Mouse (Mus musculus): ENCODE measurements at regions not wholly inside any gene's neighbourhood (a gene's known extent, or its start where the extent isn't known, plus 50 kb on each side); places are given as distances from the start of the nearest gene placed in this dataset.

- no peak overlapping the region for H3K4me3 ChIP-seq
- TF ChIP-seq CTCF (IDR thresholded peaks at IDR 0.05), result no peak; the same call in 1 of the 2 replicates
- intact Hi-C loops (cut with DNase I), result loop anchor here (2.0 to 10.0 kb wide), 2 partner anchors 223 to 357 kb away; no protein-coding TSS in a partner anchor
- H3K27ac ChIP-seq, result no peak overlapping the region
- DNase-seq (ENCODE audit: extremely low spot score in 1 of 2, low spot score in 2 of 2), result no peak
These were observed 152.7 kb upstream of the Foxn2 start for GRCm38 (mm10) chr17:88287861-88288260.

- TF ChIP-seq CTCF (IDR thresholded peaks at IDR 0.05), result no peak
- no peak overlapping the region for H3K4me3 ChIP-seq
- intact Hi-C loops (cut with DNase I), result no loop called here
- DNase-seq (ENCODE audit: extremely low spot score in 1 of 2, low spot score in 2 of 2), result no peak
- H3K27ac ChIP-seq, result no peak overlapping the region
These were observed 143.0 kb upstream of the Foxn2 start for GRCm38 (mm10) chr17:88297520-88297919.

- Histone ChIP-seq H3K4me3 (no peak overlapping the region), H3K27ac (no peak overlapping the region)
- intact Hi-C loops (cut with DNase I), result no loop called here
- peak; percentile 43 for TF ChIP-seq CTCF (IDR thresholded peaks at IDR 0.05)
- DNase-seq (ENCODE audit: extremely low spot score in 1 of 2, low spot score in 2 of 2), result no peak
These were observed 136.5 kb upstream of the Foxn2 start for GRCm38 (mm10) chr17:88303991-88304390.

- intact Hi-C loops (cut with DNase I), result no loop called here
- Histone ChIP-seq H3K27ac (no peak overlapping the region), H3K4me3 (no peak overlapping the region)
- TF ChIP-seq CTCF (IDR thresholded peaks at IDR 0.05), result no peak
- DNase-seq (ENCODE audit: extremely low spot score in 1 of 2, low spot score in 2 of 2), result no peak
These were observed 135.3 kb upstream of the Foxn2 start for GRCm38 (mm10) chr17:88305165-88305564.

- TF ChIP-seq CTCF (IDR thresholded peaks at IDR 0.05), result no peak
- Histone ChIP-seq H3K4me3 (no peak overlapping the region), H3K27ac (no peak overlapping the region)
- intact Hi-C loops (cut with DNase I), result no loop called here
- DNase-seq (ENCODE audit: extremely low spot score in 1 of 2, low spot score in 2 of 2), result no peak
These were observed 134.2 kb upstream of the Foxn2 start for GRCm38 (mm10) chr17:88306325-88306724.

- intact Hi-C loops (cut with DNase I), result no loop called here
- no peak for DNase-seq (ENCODE audit: extremely low spot score in 1 of 2, low spot score in 2 of 2)
- no peak for TF ChIP-seq CTCF (IDR thresholded peaks at IDR 0.05)
- H3K27ac ChIP-seq, result no peak overlapping the region
- no peak overlapping the region for H3K4me3 ChIP-seq
These were observed 133.4 kb upstream of the Foxn2 start for GRCm38 (mm10) chr17:88307082-88307481.

GRCm38 (mm10) chr17:88307826-88308225 is 132.7 kb upstream of the Foxn2 start:
- DNase-seq (ENCODE audit: extremely low spot score in 1 of 2, low spot score in 2 of 2), result no peak
- Histone ChIP-seq H3K27ac (no peak overlapping the region), H3K4me3 (no peak overlapping the region)
- intact Hi-C loops (cut with DNase I), result no loop called here
- TF ChIP-seq CTCF (IDR thresholded peaks at IDR 0.05), result no peak

GRCm38 (mm10) chr17:88312876-88313275 is 127.6 kb upstream of the Foxn2 start:
- DNase-seq (ENCODE audit: extremely low spot score in 1 of 2, low spot score in 2 of 2), result no peak
- Histone ChIP-seq H3K4me3 (no peak overlapping the region), H3K27ac (no peak overlapping the region)
- intact Hi-C loops (cut with DNase I), result no loop called here
- peak; percentile 35 for TF ChIP-seq CTCF (IDR thresholded peaks at IDR 0.05)

GRCm38 (mm10) chr17:88316213-88316967 is 124.1 kb upstream of the Foxn2 start:
- no peak for DNase-seq (ENCODE audit: extremely low spot score in 1 of 2, low spot score in 2 of 2)
- intact Hi-C loops (cut with DNase I), result no loop called here
- TF ChIP-seq CTCF (IDR thresholded peaks at IDR 0.05), result no peak
- Histone ChIP-seq H3K4me3 (no peak overlapping the region), H3K27ac (no peak overlapping the region)

- no peak for DNase-seq (ENCODE audit: extremely low spot score in 1 of 2, low spot score in 2 of 2)
- no peak overlapping the region for H3K27ac ChIP-seq
- intact Hi-C loops (cut with DNase I), result no loop called here
- H3K4me3 ChIP-seq, result no peak overlapping the region
- TF ChIP-seq CTCF (IDR thresholded peaks at IDR 0.05), result no peak
These were observed 123.2 kb upstream of the Foxn2 start for GRCm38 (mm10) chr17:88317311-88317710.

GRCm38 (mm10) chr17:88317806-88318205 is 122.7 kb upstream of the Foxn2 start:
- no peak for TF ChIP-seq CTCF (IDR thresholded peaks at IDR 0.05)
- no peak for DNase-seq (ENCODE audit: extremely low spot score in 1 of 2, low spot score in 2 of 2)
- Histone ChIP-seq H3K27ac (no peak overlapping the region), H3K4me3 (no peak overlapping the region)
- intact Hi-C loops (cut with DNase I), result no loop called here

- DNase-seq (ENCODE audit: extremely low spot score in 1 of 2, low spot score in 2 of 2), result no peak
- Histone ChIP-seq H3K27ac (no peak overlapping the region), H3K4me3 (no peak overlapping the region)
- intact Hi-C loops (cut with DNase I), result no loop called here
- TF ChIP-seq CTCF (IDR thresholded peaks at IDR 0.05), result no peak
These were observed 122.2 kb upstream of the Foxn2 start for GRCm38 (mm10) chr17:88318207-88318791.

GRCm38 (mm10) chr17:88318936-88319335 is 121.6 kb upstream of the Foxn2 start:
- no peak for DNase-seq (ENCODE audit: extremely low spot score in 1 of 2, low spot score in 2 of 2)
- Histone ChIP-seq H3K27ac (no peak overlapping the region), H3K4me3 (no peak overlapping the region)
- TF ChIP-seq CTCF (IDR thresholded peaks at IDR 0.05), result no peak
- intact Hi-C loops (cut with DNase I), result no loop called here
